Mouse (Mus musculus): ENCODE data around the gene Irf2bp1. TPM values are rescaled to one million over a fixed set of nuclear protein-coding genes. Genes with fewer than 3 reads are reported as not detected.
A peak's percentile ranks its signal among the peaks of the same experiment; 100 is the strongest.

Irf2bp1 gene
- polyA plus RNA-seq, 1 experiment from 2014 or later: 34.4 TPM

DNA sequence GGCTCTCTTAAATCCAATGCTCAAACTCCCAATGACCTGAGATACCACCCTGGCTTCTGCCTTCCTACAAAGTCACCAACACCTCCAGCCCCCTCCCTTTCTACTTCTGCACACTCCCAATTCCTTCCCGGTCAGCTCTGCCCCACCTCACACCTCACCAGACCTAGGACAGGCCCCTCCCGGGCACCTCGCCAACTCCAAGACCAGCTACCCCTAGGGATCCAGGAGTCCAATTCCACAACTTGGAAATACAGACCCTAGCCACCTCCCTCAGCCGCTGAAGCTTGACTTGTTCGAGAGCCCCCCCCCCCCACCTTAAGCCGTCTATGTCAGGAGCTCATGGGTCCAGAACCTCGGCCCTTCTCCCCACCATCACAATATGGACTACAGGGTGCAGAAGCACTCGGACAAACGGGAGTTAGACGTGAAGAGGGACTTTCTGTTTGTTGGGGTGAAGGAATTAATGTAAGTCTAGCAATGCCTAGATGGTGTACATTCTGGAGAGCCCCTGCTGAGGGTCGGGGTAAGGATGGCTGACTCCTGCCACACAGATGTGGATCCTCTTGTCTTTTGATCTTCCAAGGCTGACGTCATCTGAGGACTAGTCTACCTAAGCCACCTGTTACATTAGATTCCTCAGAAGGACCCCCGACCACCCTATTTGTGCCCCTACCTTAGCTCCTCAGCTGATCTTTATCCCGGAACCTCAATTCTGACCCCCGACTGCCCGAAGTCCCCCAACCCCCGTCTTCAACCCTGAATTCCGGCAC, 18.5 kb downstream of the Irf2bp1 start:
- peaks cover 47% of the 10 kb centered on the region for H3K27me3 ChIP-seq (ENCODE audit: low read depth, poor library complexity, severe bottlenecking)
- DNase-seq (ENCODE audit: low spot score): no peak
- H3K36me3 ChIP-seq: no peaks in the 10 kb centered on the region
- H3K9me3 ChIP-seq (replicated peaks): no peaks in the 10 kb centered on the region; the same call in 1 of the 2 replicates
- 58% methylated on average over 18 of the region's 18 CpGs for WGBS
- peaks cover 27% of the 10 kb centered on the region for H3K4me1 ChIP-seq
- no peak overlapping the region for H3K27ac ChIP-seq
- no peak overlapping the region for H3K4me3 ChIP-seq

DNA sequence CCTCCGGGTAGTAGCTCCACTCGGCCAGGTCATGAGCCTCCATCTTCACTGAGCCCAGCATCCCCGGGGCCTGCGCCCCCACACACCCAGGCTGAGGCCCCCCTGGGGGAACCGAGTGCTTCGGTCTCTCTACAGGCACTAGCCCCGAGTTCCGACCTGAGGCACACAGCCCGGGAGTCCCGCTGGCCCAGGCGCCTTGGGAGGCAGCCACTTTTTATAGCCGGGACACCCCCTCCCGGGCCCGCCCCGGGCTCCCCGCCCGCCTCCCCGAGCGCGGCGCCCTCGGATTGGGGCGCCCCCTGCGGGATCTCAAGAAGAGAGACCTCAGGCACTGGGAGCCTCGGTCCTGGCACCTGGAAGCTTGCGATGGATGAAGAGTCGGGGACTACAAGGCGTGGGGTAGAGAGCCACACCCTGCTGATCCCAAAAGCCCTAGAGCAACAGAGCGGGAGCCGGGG, 19.5 kb downstream of the Irf2bp1 start, which contains the start of gene Foxa3:
Gene Foxa3, minus strand, starts transcription at position 182 of the 458 bp plus-strand sequence.
- H3K4me3 ChIP-seq: peak within 1 kb of the TSS; percentile 88
- peak within 1 kb of the TSS; percentile 92 for H3K27ac ChIP-seq
- WGBS: 3% methylated on average over 30 of the region's 30 CpGs
- H3K4me1 ChIP-seq: peaks cover 31% of the 10 kb centered on the region
- peaks cover 47% of the 10 kb centered on the region for H3K27me3 ChIP-seq (ENCODE audit: low read depth, poor library complexity, severe bottlenecking)
- DNase-seq (ENCODE audit: low spot score): peak; percentile 53
- H3K9me3 ChIP-seq (replicated peaks): no peaks in the 10 kb centered on the region; the same call in 1 of the 2 replicates
- peaks cover 5% of the 10 kb centered on the region for H3K36me3 ChIP-seq

DNA sequence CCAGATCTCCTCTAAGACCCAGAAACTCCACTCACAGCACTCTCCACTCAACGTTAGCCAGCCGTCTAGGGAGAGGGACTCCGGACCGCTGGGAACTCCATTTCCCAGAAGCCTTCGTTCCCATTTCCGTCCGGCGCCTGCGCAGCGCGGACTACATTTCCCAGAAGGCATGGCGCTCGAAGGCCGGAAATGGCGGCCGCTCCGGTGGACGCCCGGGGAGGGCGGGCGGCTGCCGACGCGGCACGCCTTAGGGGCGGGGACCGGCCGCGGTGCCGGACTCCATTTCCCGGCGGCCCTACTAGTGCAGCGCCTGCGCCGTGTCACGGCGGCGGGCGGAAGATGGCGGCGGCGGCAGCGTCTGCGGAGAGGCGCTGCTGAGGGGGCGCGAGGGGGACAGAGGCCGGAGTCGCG, 20.3 kb downstream of the Irf2bp1 start, which contains the start of gene Sympk:
Gene Sympk, plus strand, starts transcription at position 282 of the 411 bp plus-strand sequence.
- WGBS: under 1% methylated on average over 50 of the region's 50 CpGs

DNA sequence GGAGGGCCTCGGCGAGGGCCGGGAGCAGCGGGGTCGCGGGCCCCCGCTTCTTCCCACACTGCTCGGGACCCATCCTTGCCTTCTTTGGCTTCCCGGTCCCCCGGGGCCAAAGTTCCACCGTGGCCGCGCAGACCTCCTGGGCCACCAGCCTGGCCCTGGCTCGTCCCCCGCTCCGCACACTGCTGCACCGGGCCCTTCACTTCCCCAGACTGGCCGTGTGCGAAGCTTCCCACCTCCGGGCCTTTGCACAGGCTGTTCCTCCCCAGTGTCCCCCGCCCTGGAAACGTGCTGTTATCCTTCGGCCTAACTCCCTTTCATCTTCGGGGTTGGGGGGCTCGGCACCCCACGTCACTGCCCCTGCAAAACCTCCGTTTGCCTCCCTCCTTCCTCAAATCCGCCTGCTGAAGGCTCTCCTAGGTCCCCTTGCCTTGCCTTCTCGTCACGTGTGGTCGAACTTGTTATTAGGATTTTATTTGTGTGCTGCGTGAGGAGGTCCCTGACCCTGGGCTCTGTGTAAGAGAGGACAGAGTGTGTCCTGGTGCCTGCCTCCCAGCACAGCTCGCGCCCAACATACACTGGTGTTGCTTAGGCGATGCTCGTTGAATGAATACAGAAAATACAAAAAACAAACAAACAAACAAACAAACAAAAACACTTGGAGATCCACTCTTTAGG, 20.9 kb downstream of the Irf2bp1 start:
- no peaks in the 10 kb centered on the region; the same call in 1 of the 2 replicates for H3K9me3 ChIP-seq (replicated peaks)
- peaks cover 19% of the 10 kb centered on the region for H3K36me3 ChIP-seq
- peak overlapping the region; percentile 88 for H3K4me3 ChIP-seq
- DNase-seq (ENCODE audit: low spot score): no peak
- peaks cover 31% of the 10 kb centered on the region for H3K4me1 ChIP-seq
- H3K27ac ChIP-seq: peak overlapping the region; percentile 92
- 3% methylated on average over 30 of the region's 36 CpGs for WGBS
- H3K27me3 ChIP-seq (ENCODE audit: low read depth, poor library complexity, severe bottlenecking): peaks cover 42% of the 10 kb centered on the region

More for the DNA sequence above, 20.3 kb downstream of the Irf2bp1 start, which contains the start of gene Sympk:
- Histone ChIP-seq H3K27ac (peak within 1 kb of the TSS; percentile 92), H3K9me3 (replicated peaks) (no peaks in the 10 kb centered on the region; the same call in 1 of the 2 replicates), H3K4me3 (peak within 1 kb of the TSS; percentile 88), H3K4me1 (peaks cover 31% of the 10 kb centered on the region), H3K36me3 (peaks cover 13% of the 10 kb centered on the region), H3K27me3 (ENCODE audit: low read depth, poor library complexity, severe bottlenecking) (peaks cover 47% of the 10 kb centered on the region)
- peak; percentile 96 for DNase-seq (ENCODE audit: low spot score)

DNA sequence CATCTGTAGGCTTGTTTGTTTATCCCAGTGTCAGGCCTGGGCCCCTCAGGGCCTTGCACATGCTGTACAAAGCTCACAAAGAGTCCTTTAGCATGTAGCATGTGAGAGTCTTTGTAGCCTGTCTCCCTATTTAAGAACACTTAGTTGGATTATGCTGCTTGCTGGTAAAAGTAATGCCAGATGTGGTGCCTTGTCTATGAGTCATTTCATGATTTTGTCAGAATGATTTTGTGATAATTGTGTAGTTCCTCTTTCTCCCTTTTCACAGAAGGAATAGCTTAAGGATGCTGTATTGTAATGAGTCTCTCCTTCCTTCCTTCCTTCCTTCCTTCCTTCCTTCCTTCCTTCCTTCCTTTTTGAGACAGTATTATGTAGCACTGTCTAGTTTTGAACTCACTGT, 24.2 kb downstream of the Irf2bp1 start:
- Histone ChIP-seq H3K4me1 (peaks cover 24% of the 10 kb centered on the region), H3K27me3 (ENCODE audit: low read depth, poor library complexity, severe bottlenecking) (peaks cover 9% of the 10 kb centered on the region), H3K4me3 (no peak overlapping the region), H3K36me3 (peaks cover 52% of the 10 kb centered on the region), H3K9me3 (replicated peaks) (no peaks in the 10 kb centered on the region), H3K27ac (no peak overlapping the region)
- no peak for DNase-seq (ENCODE audit: low spot score)

DNA sequence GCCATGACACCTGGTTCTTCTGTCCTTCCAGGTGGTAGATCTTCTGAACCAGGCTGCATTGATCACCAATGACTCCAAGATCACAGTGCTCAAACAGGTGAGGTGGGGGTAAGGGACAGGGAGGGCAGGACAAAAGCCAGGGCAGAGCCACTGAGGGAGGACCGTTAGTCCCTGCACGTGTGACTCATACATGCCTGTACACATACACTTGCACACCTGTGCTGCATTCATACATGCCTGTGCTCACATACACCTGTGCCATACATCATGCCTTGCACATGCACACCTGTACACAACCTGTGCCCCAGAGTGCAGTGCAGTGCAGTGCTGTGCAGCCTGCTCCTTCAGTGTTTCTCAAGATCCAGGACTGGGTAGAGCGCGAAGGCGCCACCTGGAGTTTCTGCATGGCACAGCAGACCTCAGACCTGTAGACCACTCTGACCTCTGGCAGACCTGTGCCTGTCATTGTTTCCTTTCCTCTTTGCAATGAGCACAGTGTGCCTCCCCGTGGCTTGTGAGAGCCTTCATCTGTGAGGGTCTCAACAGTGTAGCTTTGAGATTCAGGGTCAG, 25.3 kb downstream of the Irf2bp1 start:
- Histone ChIP-seq H3K27me3 (ENCODE audit: low read depth, poor library complexity, severe bottlenecking) (no peaks in the 10 kb centered on the region), H3K36me3 (peaks cover 63% of the 10 kb centered on the region), H3K27ac (no peak overlapping the region), H3K4me1 (peaks cover 19% of the 10 kb centered on the region), H3K9me3 (replicated peaks) (no peaks in the 10 kb centered on the region), H3K4me3 (no peak overlapping the region)
- peak; percentile 67 for DNase-seq (ENCODE audit: low spot score)
- 72% methylated on average over 6 of the region's 6 CpGs for WGBS

DNA sequence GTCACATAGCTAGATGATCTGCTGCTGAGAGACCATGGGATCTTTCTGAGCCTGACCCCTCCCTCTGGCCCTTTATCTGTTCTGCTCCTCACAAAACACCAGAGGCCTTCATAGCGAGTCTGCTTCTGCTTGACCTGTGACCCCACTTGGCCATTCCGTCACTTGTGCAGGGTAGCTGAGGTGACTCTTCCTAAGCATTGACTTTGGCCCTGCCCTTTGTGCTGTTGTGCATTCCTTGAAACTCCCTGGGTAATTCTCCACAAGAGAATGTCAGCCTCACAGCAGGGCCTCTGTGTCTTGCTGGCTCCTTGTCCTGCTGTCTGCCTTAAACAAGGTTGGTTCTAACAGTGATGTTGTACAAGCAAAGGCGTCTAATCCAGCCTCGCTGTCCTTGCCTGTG, 27.8 kb downstream of the Irf2bp1 start:
- Histone ChIP-seq H3K27ac (no peak overlapping the region), H3K4me3 (no peak overlapping the region), H3K9me3 (replicated peaks) (no peaks in the 10 kb centered on the region), H3K36me3 (peaks cover 88% of the 10 kb centered on the region), H3K4me1 (peaks cover 4% of the 10 kb centered on the region; the same call in 1 of the 2 replicates), H3K27me3 (ENCODE audit: low read depth, poor library complexity, severe bottlenecking) (no peaks in the 10 kb centered on the region)
- WGBS: 79% methylated on average over 4 of the region's 4 CpGs
- DNase-seq (ENCODE audit: low spot score): no peak

DNA sequence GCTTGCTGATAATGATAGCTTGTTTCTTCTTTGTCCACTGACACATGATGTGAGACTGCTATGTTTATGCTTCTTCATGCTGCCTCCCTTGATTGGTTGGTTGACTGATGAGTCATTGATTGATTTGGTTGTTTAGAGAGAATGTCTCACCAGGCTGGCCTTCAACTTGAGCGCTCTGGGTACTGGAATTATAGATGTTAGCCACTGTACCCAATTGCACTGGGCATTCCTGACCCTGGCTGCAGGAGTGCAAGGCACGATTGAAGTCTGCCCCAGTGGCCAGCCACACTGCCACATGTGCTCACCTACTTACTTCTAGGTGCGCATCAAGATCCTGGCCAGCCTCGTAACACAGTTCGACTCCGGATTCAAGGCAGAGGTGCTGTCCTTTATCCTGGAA, 40.8 kb downstream of the Irf2bp1 start:
- H3K36me3 ChIP-seq: peaks cover 99% of the 10 kb centered on the region
- no peak for DNase-seq (ENCODE audit: low spot score)
- H3K27me3 ChIP-seq (ENCODE audit: low read depth, poor library complexity, severe bottlenecking): no peaks in the 10 kb centered on the region
- no peak overlapping the region for H3K27ac ChIP-seq
- no peaks in the 10 kb centered on the region for H3K4me1 ChIP-seq
- H3K9me3 ChIP-seq (replicated peaks): no peaks in the 10 kb centered on the region
- no peak overlapping the region for H3K4me3 ChIP-seq
- 96% methylated on average over 6 of the region's 6 CpGs for WGBS

DNA sequence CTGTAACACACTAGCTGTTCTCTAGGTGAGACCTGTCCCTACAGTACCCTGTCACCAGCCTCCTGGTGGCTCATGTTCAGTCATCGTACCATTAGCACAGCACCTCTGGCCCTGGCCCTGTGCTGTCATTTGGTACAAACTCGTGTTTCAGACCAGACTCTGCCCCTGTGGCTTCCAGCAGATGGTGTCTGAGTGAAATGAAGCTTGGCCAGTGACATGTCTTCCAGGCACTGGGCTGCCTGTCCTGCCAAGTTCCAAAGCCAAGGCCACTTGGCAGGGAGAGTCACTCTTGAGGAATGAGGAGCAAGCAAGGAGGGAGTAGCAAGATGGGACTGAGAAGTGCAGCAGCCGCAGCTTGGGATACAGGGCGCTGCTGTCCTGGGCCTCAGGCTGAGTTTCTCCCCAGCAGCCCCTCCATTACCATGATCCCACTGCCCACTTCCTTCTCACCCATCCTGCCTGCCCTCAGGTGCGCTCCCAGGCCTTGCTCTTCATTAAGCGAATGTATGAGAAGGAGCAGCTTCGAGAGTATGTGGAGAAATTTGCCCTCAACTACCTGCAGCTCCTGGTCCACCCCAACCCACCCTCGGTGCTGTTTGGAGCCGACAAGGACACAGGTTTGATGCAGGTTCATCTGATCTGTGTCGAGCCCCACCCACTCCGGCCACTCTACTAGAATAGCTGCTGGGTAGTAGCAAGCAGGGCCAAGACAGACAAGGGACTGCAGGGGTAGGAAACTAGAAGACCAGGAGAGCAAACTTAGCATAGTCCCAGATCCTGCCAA, 42.6 kb downstream of the Irf2bp1 start:
- H3K4me1 ChIP-seq: no peaks in the 10 kb centered on the region
- no peak for DNase-seq (ENCODE audit: low spot score)
- 93% methylated on average over 11 of the region's 11 CpGs for WGBS

DNA sequence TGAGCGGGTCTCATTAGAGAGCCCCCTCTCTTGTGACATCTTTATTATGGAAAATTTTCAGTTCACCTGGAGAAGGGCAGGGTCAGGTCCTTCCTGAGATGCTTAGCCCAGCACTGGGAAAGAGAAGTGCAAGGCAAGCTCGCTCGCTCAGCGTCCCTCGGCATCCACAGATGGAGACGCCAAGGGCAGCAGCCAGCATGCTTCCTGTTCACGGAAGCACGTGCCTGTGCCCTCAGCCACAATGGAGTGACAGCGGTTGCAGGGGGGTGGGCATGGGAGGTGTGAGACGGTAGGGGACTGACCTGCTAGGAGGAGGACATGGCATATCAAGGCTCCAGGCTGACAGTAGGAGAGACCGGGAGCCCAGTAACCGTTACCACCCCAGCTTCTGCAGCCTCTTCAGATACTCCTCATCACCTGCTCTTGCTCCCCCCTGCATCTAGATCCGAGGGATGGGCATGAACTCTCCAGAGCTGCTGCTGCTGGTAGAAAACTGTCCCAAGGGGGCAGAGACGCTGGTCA, 44.2 kb downstream of the Irf2bp1 start:
- Histone ChIP-seq H3K9me3 (replicated peaks) (no peaks in the 10 kb centered on the region), H3K4me3 (no peak overlapping the region), H3K27ac (no peak overlapping the region), H3K27me3 (ENCODE audit: low read depth, poor library complexity, severe bottlenecking) (no peaks in the 10 kb centered on the region), H3K4me1 (no peaks in the 10 kb centered on the region), H3K36me3 (peaks cover 99% of the 10 kb centered on the region)
- 90% methylated on average over 14 of the region's 14 CpGs for WGBS
- no peak for DNase-seq (ENCODE audit: low spot score)

More for the DNA sequence above, 42.6 kb downstream of the Irf2bp1 start:
- Histone ChIP-seq H3K4me3 (no peak overlapping the region), H3K9me3 (replicated peaks) (no peaks in the 10 kb centered on the region), H3K27me3 (ENCODE audit: low read depth, poor library complexity, severe bottlenecking) (no peaks in the 10 kb centered on the region), H3K27ac (no peak overlapping the region), H3K36me3 (peaks cover 99% of the 10 kb centered on the region)

DNA sequence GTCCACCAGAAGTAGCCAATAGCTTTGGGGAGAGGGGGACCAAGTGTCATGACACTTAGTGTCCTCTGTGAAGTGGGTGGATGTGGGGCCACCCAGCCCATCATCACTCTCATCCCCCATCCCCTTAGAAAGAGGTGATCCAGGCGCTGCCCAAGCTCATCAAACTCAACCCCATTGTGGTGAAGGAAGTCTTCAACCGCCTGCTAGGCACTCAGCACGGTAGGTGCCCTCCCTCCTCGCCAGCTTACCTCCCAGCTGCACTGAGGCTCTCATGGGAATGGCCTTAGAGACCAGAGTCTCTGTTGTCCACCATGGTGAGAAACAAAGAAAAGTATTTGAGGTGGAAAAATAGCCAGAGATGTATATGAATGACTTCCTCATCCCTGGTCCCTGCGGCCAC, 45.4 kb downstream of the Irf2bp1 start:
- H3K4me1 ChIP-seq: peaks cover 6% of the 10 kb centered on the region
- 90% methylated on average over 5 of the region's 5 CpGs for WGBS
- no peaks in the 10 kb centered on the region for H3K27me3 ChIP-seq (ENCODE audit: low read depth, poor library complexity, severe bottlenecking)
- no peak overlapping the region for H3K27ac ChIP-seq
- no peak for DNase-seq (ENCODE audit: low spot score)
- no peak overlapping the region for H3K4me3 ChIP-seq
- peaks cover 99% of the 10 kb centered on the region for H3K36me3 ChIP-seq
- H3K9me3 ChIP-seq (replicated peaks): no peaks in the 10 kb centered on the region

DNA sequence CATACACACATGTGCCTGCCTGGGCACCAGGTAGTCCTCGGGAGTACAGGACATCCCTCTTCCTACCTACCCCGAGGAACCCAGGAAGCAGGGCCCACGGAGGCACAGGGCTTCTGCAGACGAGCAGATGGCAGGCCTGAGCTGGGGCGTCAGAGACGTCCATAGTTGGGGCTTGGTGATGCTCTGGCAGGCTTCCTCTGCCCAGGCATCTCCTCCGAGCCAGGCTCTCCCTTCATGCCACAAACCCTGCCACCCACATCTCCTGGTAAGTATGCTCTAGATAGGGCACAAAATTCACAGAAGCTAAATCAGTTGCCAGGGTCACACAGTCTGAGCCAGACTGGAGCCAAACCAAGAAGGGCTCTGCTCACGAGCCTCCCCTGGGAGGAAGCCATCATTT, 46.3 kb downstream of the Irf2bp1 start:
- H3K9me3 ChIP-seq (replicated peaks): no peaks in the 10 kb centered on the region
- H3K4me1 ChIP-seq: peaks cover 11% of the 10 kb centered on the region
- no peaks in the 10 kb centered on the region for H3K27me3 ChIP-seq (ENCODE audit: low read depth, poor library complexity, severe bottlenecking)
- H3K27ac ChIP-seq: no peak overlapping the region
- 90% methylated on average over 8 of the region's 8 CpGs for WGBS
- DNase-seq (ENCODE audit: low spot score): no peak
- H3K36me3 ChIP-seq: peaks cover 99% of the 10 kb centered on the region
- no peak overlapping the region for H3K4me3 ChIP-seq
